Mouse (Mus musculus) stomach, embryonic 16.5 days (tissue): ENCODE data around the gene Smcr8. TPM values are rescaled to one million over a fixed set of nuclear protein-coding genes. Genes with fewer than 3 reads are reported as not detected.

Experiments
- ATAC-seq: fragments of 200-750 bp; cut with Nextera tagmentation; 2 replicates; pipeline ENCODE4 v1.8.0; 2017; ENCODE audit warnings: moderate number of reproducible peaks, moderate TSS enrichment; ENCODE audit not compliant: insufficient read depth, low FRiP score
- H3K27ac ChIP-seq: fragments of 300-500 bp; sonication (generic); 2 replicates; pipeline ENCODE4 v1.5.1; 2014; ENCODE audit warnings: low read length
- H3K27me3 ChIP-seq: fragments of 300-500 bp; sonication (generic); 2 replicates; pipeline ENCODE4 v1.6.1; 2014; ENCODE audit warnings: low read length, control low read depth, mixed read lengths; ENCODE audit not compliant: control insufficient read depth, insufficient read depth
- H3K36me3 ChIP-seq: fragments of 300-500 bp; sonication (generic); 2 replicates; pipeline ENCODE4 v1.6.1; 2014; ENCODE audit warnings: low read length; ENCODE audit not compliant: control insufficient read depth, insufficient read depth
- H3K4me1 ChIP-seq: fragments of 300-500 bp; sonication (generic); 2 replicates; pipeline ENCODE4 v1.6.1; 2014; ENCODE audit warnings: low read length, control low read depth, mixed read lengths; ENCODE audit not compliant: control insufficient read depth, insufficient read depth
- H3K4me2 ChIP-seq: fragments of 300-500 bp; sonication (generic); 2 replicates; pipeline ENCODE4 v1.6.1; 2014; ENCODE audit warnings: low read depth, low read length, mixed read lengths
- H3K4me3 ChIP-seq: fragments of 300-500 bp; sonication (generic); replicated peaks from 2 replicates; pipeline ENCODE4 v1.5.1; 2014; ENCODE audit warnings: mild to moderate bottlenecking, low read length
- H3K9ac ChIP-seq: fragments of 300-500 bp; sonication (generic); 2 replicates; pipeline ENCODE4 v1.6.1; 2014; ENCODE audit warnings: low read length
- H3K9me3 ChIP-seq: fragments of 300-500 bp; sonication (generic); replicated peaks from 2 replicates; pipeline ENCODE4 v1.6.1; 2016; ENCODE audit warnings: low read length, control low read depth; ENCODE audit not compliant: control insufficient read depth
- WGBS: fragments of 180-500 bp; shearing (Covaris S2); extraction: QIAGEN DNeasy Blood & Tissue Kit; methylation state at CpG from one replicate; pipeline ENCODE4 v1.1.7; 2014; 5-methylcytosine and 5-hydroxymethylcytosine counted together
- polyA plus RNA-seq: library from polyadenylated mRNA; unstranded; fragments of >200 nt; fragmentation: Nextera tagmentation; extraction: Ambion mirVana; gene quantifications from 2 replicates; pipeline ENCODE4 v1.2.1, GENCODE M21; 2015

Gene Smcr8
- 5.6 and 6.1 TPM in 2 replicates for polyA plus RNA-seq

DNA sequence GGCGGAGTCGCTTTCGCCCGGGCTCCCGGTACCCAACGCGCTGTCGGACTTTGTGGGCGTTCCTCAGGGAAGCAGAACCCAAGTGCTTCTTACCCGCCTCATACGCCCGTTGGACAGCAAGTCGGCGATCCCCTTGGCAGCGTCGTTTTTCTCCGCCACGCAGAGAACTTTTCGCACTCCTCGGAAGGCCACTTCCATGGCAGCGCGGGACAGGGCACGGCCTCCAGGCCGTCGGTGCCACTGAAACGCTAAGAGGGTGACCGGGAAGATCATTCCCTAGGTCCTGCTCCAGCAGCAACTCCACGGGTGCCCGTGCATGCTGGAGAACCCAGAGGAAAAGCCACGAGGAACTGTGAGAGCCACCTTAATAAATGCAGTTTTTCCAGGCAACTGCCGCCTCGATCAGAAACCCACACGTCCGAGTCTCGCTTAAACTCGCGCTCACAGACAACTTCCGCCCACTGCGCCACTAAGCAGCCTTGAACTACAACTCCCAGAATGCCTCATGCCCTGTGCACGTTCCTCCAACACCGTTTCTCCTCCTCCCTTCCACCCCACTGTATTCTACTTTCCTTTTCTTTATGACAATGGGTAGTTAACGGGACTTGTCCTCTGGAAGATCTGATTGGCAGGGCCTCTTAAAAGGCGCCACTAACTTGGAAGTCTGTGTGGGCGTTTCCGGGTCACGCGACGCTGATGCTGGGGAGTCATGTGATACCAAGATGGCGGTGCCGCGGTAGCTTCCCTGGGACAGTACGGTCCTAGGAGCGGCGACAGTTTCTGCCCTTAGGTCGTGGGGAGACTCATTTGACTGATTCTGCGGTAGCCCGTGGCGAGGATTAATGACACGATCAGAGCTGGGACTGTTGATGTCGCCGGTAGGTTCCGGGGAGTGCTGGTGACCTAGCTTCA, at the start of gene Smcr8, which contains the start of gene Top3a:
TSS of gene Smcr8 (plus strand) at position 696 of the 912 bp plus-strand sequence.
TSS of gene Top3a (minus strand) at position 537 of the 912 bp plus-strand sequence.
- WGBS: under 1% methylated on average over 62 of the region's 62 CpGs
- H3K27ac ChIP-seq: peak within 1 kb of the TSS; percentile 92
- H3K4me1 ChIP-seq: peaks cover 57% of the 10 kb centered on the region
- H3K4me2 ChIP-seq: peak within 1 kb of the TSS; percentile 94
- no peaks in the 10 kb centered on the region for H3K36me3 ChIP-seq
- H3K27me3 ChIP-seq: no peaks in the 10 kb centered on the region
- H3K4me3 ChIP-seq: peak within 1 kb of the TSS; percentile 88
- H3K9ac ChIP-seq: peak within 1 kb of the TSS; percentile 82
- H3K9me3 ChIP-seq: no peaks in the 10 kb centered on the region
- peak; percentile 96 for ATAC-seq

DNA sequence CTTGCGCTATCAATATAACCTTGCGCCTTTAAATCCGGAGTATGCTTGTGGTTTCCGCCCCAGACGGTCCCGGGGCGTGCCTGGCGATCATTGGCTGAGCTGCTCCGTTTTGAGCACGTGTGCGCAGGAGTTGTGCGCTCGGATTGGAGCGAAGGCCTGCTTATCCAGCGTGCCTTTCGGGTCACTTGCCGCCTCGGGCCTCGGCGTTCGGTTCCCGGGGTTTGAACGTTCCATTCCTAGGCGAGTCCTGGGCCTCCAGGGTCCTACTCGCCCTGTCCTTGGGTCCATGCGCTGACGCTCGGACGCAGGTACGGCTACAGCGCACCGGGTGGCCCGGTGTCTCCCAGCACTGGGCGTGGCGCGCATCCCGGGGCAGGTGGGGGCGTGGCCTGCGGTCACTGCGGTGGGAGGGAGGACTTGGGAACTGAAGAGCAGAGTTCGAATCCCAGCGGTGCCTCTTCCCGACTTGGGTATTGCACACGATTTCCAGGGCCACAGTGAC, 49.0 kb upstream of the Smcr8 start, which contains the start of gene Mief2:
TSS of gene Mief2 (plus strand) at position 139 of the 502 bp plus-strand sequence.
- Histone ChIP-seq H3K27me3 (no peaks in the 10 kb centered on the region), H3K4me2 (peak within 1 kb of the TSS; percentile 67), H3K4me1 (peaks cover 22% of the 10 kb centered on the region), H3K27ac (peak within 1 kb of the TSS; percentile 89), H3K9me3 (no peaks in the 10 kb centered on the region), H3K36me3 (peaks cover 13% of the 10 kb centered on the region; the same call in 1 of the 2 replicates), H3K9ac (peak within 1 kb of the TSS; percentile 94), H3K4me3 (peak within 1 kb of the TSS; percentile 90)
- ATAC-seq: peak; percentile 92
- under 1% methylated on average over 44 of the region's 44 CpGs for WGBS

- H3K9me3 ChIP-seq: no peaks in the 10 kb centered on the region
- H3K27ac ChIP-seq: no peak overlapping the region
- peaks cover 22% of the 10 kb centered on the region for H3K4me1 ChIP-seq
- H3K27me3 ChIP-seq: no peaks in the 10 kb centered on the region
- peak overlapping the region; percentile 67; the same call in 1 of the 2 replicates for H3K4me2 ChIP-seq
- H3K9ac ChIP-seq: peak overlapping the region; percentile 94
- peak overlapping the region; percentile 90; the same call in 1 of the 2 replicates for H3K4me3 ChIP-seq
- ATAC-seq: no peak
- WGBS: 64% methylated on average over 6 of the region's 6 CpGs
- peaks cover 4% of the 10 kb centered on the region; the same call in 1 of the 2 replicates for H3K36me3 ChIP-seq
Observed at GRCm38 (mm10) chr11:60729217-60729641, 48.1 kb upstream of the Smcr8 start.

DNA sequence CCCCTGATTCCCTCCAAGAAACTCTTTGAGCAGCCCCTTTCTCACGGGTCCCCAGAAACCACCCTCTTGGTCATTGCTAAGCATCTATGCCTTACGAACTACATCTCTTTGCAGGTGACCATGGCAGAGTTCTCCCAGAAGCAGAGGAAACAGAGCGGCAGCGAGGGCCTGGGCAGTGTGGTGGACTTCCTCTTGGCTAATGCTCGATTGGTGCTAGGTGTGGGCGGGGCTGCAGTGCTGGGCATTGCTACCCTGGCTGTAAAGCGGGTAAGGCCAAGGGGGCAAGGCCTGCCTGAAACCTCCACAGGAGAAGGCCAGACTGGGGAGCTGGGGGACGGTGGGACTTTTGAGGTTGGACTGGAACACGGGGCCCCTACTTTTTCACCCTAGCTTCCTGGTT, 47.2 kb upstream of the Smcr8 start:
- H3K4me3 ChIP-seq: no peak overlapping the region
- no peak overlapping the region for H3K27ac ChIP-seq
- no peak overlapping the region for H3K9ac ChIP-seq
- no peak overlapping the region for H3K4me2 ChIP-seq
- no peaks in the 10 kb centered on the region for H3K36me3 ChIP-seq
- no peak for ATAC-seq
- no peaks in the 10 kb centered on the region for H3K9me3 ChIP-seq
- H3K27me3 ChIP-seq: no peaks in the 10 kb centered on the region
- WGBS: 80% methylated on average over 9 of the region's 9 CpGs
- H3K4me1 ChIP-seq: peaks cover 22% of the 10 kb centered on the region

- no peaks in the 10 kb centered on the region for H3K36me3 ChIP-seq
- WGBS: 89% methylated on average over 14 of the region's 14 CpGs
- H3K9me3 ChIP-seq: no peaks in the 10 kb centered on the region
- H3K27me3 ChIP-seq: no peaks in the 10 kb centered on the region
- H3K4me3 ChIP-seq: no peak overlapping the region
- H3K4me2 ChIP-seq: no peak overlapping the region
- no peak overlapping the region for H3K9ac ChIP-seq
- no peak for ATAC-seq
- H3K27ac ChIP-seq: no peak overlapping the region
- H3K4me1 ChIP-seq: peaks cover 18% of the 10 kb centered on the region
Observed at GRCm38 (mm10) chr11:60731251-60731650, 46.1 kb upstream of the Smcr8 start.

DNA sequence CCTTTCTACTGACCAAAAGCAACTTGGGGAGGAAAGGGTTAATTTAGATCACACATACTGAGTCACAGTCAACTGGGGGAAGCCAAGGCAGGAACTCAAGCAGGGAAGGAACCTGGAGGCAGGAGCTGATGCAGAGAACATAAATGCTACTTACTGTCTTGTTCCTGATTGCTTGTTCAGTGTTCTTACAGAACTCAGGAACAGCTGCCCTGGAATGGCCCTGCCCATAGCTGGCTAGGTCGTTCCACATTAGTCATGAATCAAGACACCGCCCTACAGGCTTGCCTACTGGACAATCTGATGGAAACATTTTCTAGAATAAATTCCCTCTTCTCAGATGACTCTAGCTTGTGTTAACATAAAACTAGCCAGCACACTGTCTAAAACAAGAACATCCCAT, 43.1 kb upstream of the Smcr8 start:
- no peak overlapping the region for H3K9ac ChIP-seq
- no peak overlapping the region for H3K4me3 ChIP-seq
- ATAC-seq: no peak
- H3K27ac ChIP-seq: no peak overlapping the region
- WGBS: 64% methylated on average over 2 of the region's 2 CpGs
- no peaks in the 10 kb centered on the region for H3K9me3 ChIP-seq
- H3K4me2 ChIP-seq: no peak overlapping the region
- H3K36me3 ChIP-seq: no peaks in the 10 kb centered on the region; the same call in 1 of the 2 replicates
- H3K4me1 ChIP-seq: peaks cover 1% of the 10 kb centered on the region; the same call in 1 of the 2 replicates
- no peaks in the 10 kb centered on the region for H3K27me3 ChIP-seq

- H3K4me1 ChIP-seq: no peaks in the 10 kb centered on the region
- H3K9me3 ChIP-seq: no peaks in the 10 kb centered on the region
- no peaks in the 10 kb centered on the region for H3K27me3 ChIP-seq
- no peak overlapping the region for H3K4me3 ChIP-seq
- H3K4me2 ChIP-seq: no peak overlapping the region
- no peak overlapping the region for H3K27ac ChIP-seq
- no peak for ATAC-seq
- 71% methylated on average over 5 of the region's 5 CpGs for WGBS
- H3K36me3 ChIP-seq: no peaks in the 10 kb centered on the region; the same call in 1 of the 2 replicates
- H3K9ac ChIP-seq: no peak overlapping the region
Observed at GRCm38 (mm10) chr11:60735191-60735590, 42.1 kb upstream of the Smcr8 start.

GRCm38 (mm10) chr11:60736491-60736890, 40.8 kb upstream of the Smcr8 start:
- Histone ChIP-seq H3K9ac (no peak overlapping the region), H3K4me3 (no peak overlapping the region), H3K27ac (no peak overlapping the region), H3K9me3 (no peaks in the 10 kb centered on the region), H3K4me1 (no peaks in the 10 kb centered on the region), H3K36me3 (no peaks in the 10 kb centered on the region; the same call in 1 of the 2 replicates), H3K4me2 (no peak overlapping the region), H3K27me3 (no peaks in the 10 kb centered on the region)
- ATAC-seq: no peak
- WGBS: 81% methylated on average over 3 of the region's 3 CpGs

- no peaks in the 10 kb centered on the region for H3K9me3 ChIP-seq
- peaks cover 1% of the 10 kb centered on the region; the same call in 1 of the 2 replicates for H3K36me3 ChIP-seq
- no peaks in the 10 kb centered on the region for H3K4me1 ChIP-seq
- no peak overlapping the region for H3K9ac ChIP-seq
- H3K27ac ChIP-seq: no peak overlapping the region
- no peak overlapping the region for H3K4me3 ChIP-seq
- H3K4me2 ChIP-seq: no peak overlapping the region
- no peaks in the 10 kb centered on the region for H3K27me3 ChIP-seq
- ATAC-seq: no peak
Observed at GRCm38 (mm10) chr11:60737450-60737849, 39.9 kb upstream of the Smcr8 start.
